Mouse (Mus musculus) urinary bladder, adult 18-20 months (tissue): Measurements from ENCODE around the gene Scn2b.
A peak's percentile ranks its signal among the peaks of the same experiment; 100 is the strongest.

Experiments
- DNase-seq, 2 experiments: peaks; one replicate each; pipeline ENCODE4 v3.0.0; 2022; ENCODE audit warnings: low spot score in 2 of 2, mixed read lengths in 2 of 2

The Scn2b gene

DNA sequence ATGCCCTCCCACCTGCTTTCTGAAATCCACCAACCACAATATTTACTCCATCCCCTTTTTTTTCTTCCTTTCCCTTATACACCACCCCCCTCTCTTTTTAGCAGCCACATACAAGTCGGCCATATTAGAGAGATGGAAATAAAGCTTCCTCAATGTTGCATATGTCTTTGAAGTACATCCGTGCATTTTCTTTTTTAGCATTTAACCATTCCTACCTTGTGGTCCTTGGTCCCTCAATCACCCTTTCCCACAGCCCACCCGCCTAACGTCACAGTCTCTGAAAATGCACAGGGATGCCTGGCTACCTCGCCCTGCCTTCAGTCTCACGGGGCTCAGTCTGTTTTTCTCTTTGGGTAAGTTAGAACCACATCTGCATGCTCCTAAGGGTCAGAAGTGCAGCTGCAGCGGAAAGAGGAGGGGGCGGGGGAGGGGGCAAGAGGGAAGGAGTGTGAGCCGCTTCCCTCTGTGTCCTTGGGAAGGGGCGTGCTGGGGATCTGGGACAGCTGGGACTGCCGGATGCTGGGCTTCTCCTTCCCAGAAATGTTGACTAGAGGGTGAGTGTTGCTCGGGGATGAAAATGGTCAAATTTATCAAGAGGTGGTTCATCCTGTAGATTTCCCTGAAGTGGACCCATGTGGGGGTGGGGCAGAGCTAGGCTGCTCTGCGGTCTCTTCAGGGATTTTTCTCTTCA is at the start of gene Scn2b:
Scn2b (plus strand) TSS at position 42 of the 691 bp plus-strand sequence.
- DNase-seq, result no peak

DNA sequence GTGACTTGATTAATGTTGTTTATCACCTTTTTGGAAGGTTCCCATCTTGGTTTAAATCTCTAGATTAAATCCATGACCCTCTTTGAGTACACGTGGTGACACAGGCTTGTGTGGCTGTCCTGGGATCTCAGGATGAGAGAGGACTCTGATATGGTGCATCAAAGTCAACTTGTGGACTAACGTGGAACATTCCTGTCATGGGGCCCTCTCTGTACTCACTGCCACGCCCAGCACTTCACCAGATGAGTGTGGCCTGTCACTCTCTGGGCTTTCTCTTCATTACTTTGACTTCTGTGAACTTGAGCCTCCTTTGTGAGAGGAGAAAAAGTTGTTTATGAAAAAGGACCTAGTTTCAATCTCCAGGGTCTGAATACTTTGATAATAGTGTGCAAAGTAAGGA is 45.8 kb upstream of the Scn2b start:
- no peak for DNase-seq

DNA sequence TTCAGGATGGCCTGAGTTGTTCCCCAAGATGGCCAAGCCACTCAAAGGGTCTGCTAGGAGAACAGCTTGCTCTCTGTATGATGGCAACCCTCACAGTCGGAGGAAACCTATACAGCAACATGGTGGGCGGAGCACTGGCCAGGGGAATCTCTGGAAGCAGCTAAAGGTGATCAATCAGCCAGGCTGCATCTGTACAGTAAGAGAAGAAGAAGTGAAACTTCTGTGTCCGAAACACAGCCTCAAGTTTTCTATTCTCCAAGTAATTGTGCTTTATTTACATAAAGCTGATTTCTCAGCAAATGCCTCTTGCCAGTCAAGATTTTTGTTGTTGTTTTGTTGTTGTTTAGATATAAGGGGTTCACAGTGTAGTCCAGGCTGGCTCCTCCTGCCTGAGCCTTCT is 39.7 kb upstream of the Scn2b start:
- no peak for DNase-seq

DNA sequence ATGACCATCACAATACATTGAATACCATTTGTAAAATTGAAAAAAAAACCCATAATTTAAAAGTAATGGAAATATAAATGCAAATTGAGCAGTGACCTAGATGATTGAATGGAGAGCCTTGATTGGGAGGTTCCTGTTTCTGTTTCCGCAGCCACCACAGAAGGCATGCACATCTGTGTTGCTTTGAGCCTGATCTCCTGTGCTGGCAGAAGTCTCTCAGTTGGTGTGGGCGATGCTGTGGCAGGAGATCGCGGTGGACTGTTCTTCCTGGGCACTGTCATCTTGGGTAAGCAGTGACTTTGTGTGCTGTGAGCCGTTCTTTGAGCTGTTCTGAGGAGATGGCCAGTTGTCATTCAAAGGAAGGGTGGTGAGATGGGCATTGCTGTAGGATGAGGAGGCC is 38.6 kb upstream of the Scn2b start, which contains the start of gene Jaml:
Jaml (plus strand) TSS at position 173 of the 400 bp plus-strand sequence.
- DNase-seq, result no peak

DNA sequence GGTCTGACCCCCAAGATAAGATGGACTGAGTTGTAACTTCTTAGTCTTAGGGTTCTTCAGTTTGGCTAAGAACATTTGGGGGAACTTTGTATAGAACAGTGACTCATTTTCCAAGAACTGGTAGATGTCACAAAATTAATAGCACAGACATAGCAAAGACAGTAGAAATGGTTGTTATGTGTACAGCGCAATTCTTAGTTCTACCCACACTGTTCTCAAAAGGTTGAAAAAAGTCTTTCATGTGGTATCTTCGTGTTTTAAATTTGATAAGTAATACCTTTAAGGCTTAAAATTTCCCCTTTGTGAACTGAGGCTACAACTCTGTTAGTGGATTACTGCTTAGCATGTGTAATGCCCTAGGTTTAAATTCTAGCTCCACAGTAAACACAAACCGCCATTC is 34.5 kb upstream of the Scn2b start:
- no peak for DNase-seq

DNA sequence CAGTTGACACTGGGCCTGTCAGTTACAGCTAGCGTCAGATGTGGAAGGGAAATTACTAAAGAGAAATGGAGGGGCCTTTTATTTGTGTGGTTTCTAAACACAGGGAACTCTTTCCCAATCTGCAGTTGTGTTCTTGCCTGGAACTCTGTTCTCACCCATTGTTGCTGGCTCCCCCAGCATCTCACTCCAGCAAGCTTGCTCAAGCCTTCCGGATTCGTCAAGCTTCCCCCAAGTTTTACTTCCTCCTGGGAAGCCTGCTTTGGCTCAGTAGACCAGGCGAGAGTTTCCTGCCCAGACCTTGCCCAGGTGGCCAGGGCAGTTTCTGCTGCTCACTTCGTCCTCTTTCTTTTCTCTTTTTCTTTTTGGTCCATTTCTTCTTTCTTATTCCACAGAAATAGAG is 33.0 kb upstream of the Scn2b start:
- no peak for DNase-seq

DNA sequence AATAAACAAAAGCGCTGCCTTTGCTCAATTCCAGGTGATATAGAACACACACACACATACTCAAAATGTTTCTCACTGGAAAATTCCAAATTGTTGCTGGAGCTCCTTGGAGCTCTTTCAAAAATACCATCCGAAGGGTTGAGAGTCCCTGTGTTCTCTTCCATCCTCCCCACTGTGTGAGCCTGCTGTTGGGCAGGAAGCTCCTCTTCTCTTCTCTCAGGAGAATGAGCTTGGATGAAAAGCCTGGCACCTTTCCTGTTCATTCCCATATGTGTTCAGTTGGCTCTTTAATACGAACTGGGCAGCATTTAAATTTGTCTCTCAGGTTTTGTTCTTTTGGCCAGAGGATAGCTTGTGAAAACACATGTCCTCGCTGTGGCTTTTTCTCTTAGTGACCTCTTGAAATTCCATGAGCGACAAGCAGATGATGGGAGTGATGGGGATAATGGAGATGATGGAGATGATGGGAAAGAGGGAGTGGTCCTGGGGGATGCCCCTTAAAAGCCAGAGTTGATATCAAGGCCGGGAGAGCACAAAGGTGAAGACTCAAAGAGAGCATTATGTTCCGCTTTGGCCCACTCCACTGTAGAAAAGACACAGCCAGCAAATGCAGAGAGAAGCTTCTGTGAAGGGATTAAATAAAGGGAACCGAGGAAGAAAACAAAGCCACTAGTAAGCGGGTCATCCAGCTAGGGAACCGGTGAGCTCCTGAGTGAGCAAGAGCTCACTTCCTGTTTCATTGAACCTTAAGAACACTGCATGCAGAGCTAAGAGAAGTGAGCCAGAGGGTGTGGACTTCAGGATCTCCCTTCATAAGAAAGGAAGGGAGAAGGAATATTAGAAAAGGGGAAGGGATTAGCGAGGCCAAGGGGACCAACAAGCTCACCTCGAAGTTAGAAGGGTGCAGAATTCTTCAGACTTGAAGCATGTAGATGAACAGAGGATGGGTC is 31.6 kb upstream of the Scn2b start:
- no peak for DNase-seq

DNA sequence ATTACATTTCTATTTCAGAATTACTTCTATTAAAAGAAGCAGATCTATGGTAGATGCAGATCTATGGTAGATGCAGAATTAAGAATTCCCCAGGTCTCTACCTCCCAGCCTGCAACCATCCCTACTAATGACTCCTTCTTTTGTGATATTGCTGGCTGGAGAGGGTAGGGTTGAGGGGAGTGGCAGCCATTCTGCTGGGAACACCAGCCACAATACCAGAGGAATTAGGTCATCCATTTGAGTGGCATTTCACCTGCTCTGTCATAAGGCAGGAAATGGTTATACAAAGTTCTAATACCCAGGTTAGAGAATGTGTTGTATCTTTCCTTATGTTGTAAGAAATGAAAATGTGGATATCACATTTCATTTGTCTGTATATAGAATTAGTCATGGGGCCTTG is 29.5 kb upstream of the Scn2b start:
- DNase-seq, result no peak

DNA sequence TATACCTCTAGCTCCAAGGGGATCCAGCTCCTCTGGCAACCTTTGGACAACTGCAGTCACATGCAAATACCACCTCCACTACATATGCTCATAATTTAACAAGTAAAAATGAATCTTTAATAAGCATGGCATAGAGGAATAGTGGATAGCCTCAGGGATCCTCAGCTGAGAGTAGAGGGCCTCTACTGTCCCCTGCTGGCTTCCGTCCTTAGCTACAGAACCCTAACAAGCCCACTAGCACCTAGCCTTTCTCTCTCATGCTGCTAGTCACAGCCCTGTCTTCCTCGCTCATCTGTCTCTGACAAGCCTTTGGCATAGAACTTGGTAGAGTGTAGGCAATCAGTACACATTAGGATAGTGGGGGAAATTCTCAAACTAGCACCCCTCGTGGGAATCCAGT is 26.8 kb upstream of the Scn2b start:
- DNase-seq, result no peak

DNA sequence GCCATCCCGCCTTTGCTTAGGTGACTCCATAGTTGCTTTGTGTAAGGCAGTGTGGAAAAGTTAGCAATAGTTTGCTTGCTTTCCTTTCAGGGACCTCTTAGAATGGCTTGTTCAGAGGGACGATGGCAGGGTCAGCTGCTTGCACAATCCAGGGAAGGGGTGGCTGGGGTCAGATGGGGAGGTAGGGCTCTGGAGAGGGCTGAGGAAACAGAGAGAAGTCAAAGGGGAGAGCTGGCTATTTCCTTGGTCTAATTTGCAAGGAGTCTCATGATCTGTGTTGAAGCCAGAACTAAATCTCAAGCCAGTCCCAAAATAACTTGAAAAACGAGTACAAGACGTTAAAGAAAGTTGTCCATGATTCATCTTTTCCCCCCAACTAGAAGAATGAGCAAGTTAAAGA is 24.9 kb upstream of the Scn2b start:
- DNase-seq, result peak in 1 of 2 experiments; percentile 5

DNA sequence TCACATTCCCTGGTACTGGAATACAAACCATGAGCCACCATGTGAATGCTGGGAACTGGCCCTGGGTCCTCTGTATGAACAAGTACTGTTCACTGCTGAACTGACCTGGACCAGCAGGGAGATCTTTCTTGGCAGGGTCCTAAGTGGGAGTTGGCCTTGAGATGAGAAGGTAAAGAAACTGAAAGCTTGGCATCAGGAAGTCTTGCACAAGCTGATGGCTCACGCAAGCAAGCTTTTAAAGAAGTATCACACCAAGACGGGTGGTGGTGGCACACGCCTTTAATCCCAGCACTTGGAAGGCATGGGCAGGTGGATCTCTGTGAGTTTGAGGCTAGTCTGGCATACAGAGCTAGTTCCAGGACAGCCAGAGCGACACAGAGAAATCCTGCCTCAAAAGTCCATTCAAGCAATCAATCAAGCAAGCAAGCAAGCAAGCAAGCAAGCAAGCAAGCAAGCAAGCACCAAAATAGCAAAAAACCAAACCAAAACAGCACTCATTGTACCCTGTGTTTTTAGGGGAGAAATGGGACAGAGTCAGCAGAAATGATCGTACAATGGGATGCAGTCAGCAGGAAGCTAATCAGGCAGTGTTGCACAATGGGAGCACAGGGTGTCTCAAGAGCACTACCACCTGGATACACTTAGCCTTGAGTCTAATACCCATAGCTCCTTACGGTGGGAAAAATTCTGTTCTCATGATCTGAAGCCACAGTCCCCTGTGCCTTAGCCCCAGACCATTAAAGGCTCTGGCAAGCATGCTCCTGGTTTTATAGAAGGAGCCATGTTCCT is 22.2 kb upstream of the Scn2b start:
- DNase-seq, result no peak

DNA sequence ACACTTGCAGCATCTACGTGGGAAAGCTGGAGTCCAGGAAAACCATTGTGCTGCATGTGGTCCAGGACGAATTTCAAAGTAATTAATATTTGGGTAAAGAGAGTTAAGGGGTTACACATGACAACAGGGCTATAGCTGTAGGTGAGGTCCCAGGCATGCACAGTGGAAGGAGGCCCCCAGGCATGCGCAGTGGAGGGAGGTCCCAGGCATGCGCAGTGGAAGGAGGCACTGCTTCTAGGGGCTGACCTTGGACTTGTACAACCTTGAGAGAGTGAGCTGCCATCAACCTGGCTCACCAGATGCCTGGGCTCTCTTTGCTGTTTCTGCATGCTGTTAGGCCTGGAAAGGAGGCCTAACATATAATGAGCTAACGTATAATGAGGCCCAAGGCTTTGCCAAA is 19.7 kb upstream of the Scn2b start:
- DNase-seq, result no peak

DNA sequence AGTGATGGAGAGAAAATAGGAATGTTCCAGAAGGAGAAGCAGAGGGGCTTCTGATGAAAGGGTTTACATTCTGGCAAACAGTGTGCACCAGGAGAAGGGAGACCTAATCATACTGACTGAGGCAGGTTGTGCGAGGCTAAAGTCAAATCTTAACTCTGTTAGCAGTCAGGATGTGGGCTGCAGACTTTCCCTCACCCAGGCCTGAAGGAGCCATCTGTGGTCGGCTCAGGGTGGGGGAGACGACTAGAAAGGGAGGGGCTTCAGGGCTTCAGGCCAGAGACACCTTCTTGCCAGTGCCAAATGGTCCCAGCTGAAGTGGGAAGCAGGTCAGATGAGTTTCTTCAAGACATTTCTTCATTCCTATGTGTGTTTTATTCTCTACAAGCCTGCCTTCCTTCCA is 19.2 kb upstream of the Scn2b start:
- DNase-seq, result no peak

DNA sequence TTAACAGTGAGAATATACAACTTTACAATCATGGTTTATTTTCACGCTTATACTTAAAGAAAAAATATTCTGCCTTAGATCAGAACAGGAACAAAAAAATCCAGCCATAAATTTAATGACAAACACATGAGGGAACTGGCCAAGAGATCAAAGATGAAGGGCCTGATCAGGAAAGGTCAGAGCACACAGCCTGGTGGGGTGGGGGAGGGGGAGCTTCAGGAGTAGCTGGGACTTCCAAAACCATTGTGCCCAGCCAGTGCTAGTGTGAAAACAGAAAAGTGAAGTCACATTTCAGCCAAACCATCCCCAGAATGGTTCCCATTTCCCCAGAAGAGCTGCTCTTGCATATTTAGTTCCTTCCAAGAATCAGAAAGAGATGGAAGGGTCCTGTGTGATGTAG is 15.1 kb upstream of the Scn2b start:
- DNase-seq, result no peak

DNA sequence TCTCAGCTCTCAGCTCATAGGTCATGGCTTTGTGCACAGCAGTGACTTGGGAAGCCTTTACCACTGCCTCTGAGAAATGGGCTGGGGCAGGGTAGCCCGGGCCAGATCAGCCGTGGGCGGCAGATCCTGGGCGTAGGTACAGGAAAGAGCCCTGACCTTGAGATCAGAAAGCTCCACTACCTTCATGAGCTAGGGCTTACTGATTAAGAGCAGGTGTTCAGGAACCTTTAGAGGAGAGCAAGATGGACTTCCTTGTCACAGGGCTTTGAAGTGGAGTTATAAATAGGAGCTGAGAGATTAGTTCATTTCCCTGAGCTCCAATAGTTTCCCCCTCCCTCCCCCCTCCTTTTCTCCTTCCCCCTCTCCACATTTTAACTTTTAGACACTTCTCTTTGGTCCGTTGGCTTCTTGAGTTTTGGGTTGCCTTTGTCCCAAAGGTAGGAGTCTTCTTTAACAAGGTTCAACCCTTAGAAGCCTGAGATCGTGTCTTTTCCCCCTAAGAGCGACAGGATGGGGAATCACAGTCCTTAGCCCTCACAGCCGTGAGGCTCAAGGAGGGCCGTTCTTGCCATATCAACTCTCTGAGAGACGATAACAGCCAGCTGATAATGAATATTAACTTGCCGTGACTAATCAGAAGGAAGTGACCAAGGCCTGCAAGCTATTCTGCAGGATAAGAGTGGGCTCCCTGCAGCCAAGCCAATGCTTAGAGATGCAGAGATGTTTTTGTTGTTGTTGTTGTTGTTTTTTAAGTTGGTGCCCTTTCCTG is 14.2 kb upstream of the Scn2b start:
- no peak for DNase-seq

DNA sequence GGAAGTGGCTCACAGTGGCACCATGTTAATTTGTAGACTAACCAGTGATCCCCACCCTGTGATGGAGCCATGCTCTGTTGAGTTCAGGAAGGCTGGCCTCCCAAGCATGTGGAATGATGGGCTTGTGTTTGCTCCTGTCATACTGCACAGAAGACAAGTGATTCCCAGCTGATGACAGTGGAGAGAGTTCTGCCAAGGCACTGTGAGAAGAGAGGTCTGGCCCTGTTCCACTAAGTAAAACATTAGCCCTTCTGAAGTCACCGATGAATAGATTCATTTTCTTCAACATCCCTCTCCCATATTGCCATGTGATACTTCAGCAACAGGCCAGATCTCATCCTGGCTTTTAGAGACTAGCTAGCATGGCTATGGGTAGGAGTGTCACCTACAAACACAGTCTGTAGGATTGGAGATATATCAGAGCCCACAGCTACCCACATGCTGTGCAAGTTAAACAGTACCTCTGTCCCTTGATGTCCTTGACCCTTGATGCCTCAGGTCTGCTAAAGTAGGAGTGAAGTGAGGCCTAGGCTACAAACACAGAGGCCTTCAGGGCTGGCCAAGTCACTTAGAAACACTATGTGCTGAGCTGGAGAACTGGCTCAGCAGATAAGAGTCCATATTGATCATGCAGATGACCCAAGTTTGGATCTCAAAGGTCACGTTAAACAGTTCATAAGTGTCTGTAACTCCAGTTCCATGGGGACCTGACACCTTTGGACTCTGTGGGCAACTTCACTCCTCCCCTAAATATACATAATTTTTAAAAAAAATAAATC is 11.8 kb upstream of the Scn2b start:
- no peak for DNase-seq

DNA sequence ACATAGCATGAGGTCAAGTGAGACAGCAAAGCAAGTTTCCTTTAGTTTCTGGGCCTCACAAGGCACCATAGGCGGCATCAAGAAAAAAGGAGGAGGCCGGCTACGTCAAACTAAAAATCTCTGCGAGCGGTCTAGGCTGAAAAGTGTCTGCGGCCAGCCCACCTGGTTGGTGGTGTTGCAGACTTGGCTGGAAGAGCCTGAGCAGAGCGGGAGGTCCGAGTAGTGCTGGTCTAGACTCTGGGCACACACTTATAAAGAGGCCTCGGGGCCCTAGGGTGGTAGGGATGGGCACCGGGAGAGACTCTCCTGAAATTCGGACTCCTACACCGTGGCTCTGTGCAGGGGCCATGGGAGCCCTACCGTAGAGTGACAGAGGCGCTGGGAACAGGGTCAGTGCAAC is 1.9 kb upstream of the Scn2b start:
- DNase-seq, result no peak

DNA sequence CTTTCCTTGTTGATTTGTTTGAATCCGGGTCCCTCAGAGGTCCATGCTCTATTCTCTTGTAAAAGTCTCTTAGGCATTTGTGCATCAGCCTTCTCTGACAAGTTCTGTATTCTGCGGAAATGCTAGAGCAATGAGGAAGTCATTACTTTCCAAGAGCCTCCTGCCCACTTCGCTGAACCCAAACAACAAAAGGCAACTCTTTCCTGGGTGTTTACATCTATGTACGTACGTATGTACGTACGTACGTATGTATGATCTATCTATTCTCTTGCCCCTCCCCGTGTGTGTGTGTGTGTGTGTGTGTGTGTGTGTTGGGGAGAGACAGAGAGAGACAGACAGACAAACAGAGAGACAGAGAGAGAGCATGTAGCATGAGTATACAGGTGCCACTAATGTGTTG is 763 bp upstream of the Scn2b start:
- no peak for DNase-seq

DNA sequence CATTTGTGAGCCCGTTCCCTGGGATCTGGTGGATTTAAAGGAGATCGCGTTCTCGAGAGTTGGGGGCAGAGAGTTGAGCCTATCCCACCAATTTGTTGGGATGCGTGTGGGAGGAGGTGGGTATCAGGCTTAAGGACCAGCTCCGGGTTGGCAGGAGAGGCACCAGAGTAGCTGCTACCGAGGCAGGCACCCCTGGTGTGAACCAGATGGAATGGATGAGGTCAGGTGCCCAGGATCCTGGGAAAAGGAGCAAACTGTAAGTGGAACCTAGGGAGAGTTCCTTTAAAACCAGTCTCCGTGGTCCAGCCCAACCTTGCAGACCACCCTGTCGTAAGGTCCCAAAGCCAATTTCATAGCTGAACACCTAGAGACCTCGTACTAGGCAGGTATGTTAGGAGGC is 970 bp downstream of the Scn2b start:
- no peak for DNase-seq

DNA sequence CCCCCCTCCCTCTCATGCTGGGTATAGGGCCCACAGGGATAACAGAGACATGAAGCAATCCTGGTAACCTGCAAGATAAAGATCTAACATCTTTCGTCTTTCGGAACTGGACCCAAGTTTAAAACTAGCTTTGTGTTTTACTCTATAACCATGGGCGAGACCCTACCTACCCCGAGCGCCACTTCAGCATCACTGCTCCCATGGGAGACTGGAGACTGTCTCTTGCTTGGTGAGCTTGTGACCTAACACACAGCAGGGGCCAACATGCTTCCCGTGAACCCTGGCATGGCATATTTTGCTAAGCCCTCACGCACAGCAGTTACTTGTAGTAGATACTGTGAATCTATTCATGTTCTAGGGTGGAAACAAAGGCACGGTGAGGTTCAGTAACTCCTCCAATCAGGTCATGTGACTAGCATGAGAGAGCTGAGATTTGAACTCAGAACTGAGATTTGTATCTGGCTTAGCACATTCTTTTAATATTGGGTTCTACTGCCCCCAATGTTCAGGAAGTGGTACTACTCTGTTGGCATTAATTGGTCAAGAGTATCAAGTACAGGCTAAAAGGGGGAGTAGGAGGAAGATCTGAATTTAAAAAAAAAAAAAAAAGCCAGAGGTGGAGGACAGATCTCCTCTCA is 1.9 kb downstream of the Scn2b start:
- DNase-seq, result no peak
